Mouse (Mus musculus): ENCODE measurements around the gene Txnip. TPM values are rescaled to one million over a fixed set of nuclear protein-coding genes. Genes with fewer than 3 reads are reported as not detected.
A peak's percentile ranks its signal among the peaks of the same experiment; 100 is the strongest.

Txnip gene
- polyA plus RNA-seq, 1 experiment from 2014 or later, result 502 TPM

- ATAC-seq (no peak), DNase-seq (ENCODE audit: low spot score) (no peak)
- peaks cover 30% of the 10 kb centered on the region for H3K27me3 ChIP-seq (replicated peaks; ENCODE audit: insufficient read depth, low read length)
- no peaks in the 10 kb centered on the region for H3K9me3 ChIP-seq (ENCODE audit: low read length)
- 73% methylated on average over 11 of the region's 11 CpGs for WGBS
- no peak overlapping the region for H3K4me2 ChIP-seq (replicated peaks; ENCODE audit: low read depth, low read length)
- no peak overlapping the region for H3K27ac ChIP-seq (ENCODE audit: low read length)
- no peak overlapping the region for H3K4me3 ChIP-seq (ENCODE audit: low read depth, low read length)
- no peaks in the 10 kb centered on the region for H3K36me3 ChIP-seq (ENCODE audit: insufficient read depth, low read length)
- H3K9ac ChIP-seq (replicated peaks; ENCODE audit: low read depth), result no peak overlapping the region
- TF ChIP-seq EP300 (IDR thresholded peaks at IDR 0.05), result no peak
- no peak for TF ChIP-seq CTCF (IDR thresholded peaks at IDR 0.05)
- H3K4me1 ChIP-seq (ENCODE audit: insufficient read depth, low read depth, low read length), result peaks cover 6% of the 10 kb centered on the region
Measured at GRCm38 (mm10) chr3:96526013-96526762, 31.6 kb upstream of the Txnip start.

GRCm38 (mm10) chr3:96526864-96527542 lies 30.8 kb upstream of the Txnip start:
- no peak overlapping the region for H3K9ac ChIP-seq (replicated peaks; ENCODE audit: low read depth)
- H3K36me3 ChIP-seq (ENCODE audit: insufficient read depth, low read length), result no peaks in the 10 kb centered on the region

GRCm38 (mm10) chr3:96528506-96528905 lies 29.3 kb upstream of the Txnip start:
- Histone ChIP-seq H3K4me1 (ENCODE audit: insufficient read depth, low read depth, low read length) (peaks cover 6% of the 10 kb centered on the region), H3K9ac (replicated peaks; ENCODE audit: low read depth) (no peak overlapping the region), H3K4me3 (ENCODE audit: low read depth, low read length) (no peak overlapping the region), H3K27me3 (replicated peaks; ENCODE audit: insufficient read depth, low read length) (peaks cover 30% of the 10 kb centered on the region), H3K36me3 (ENCODE audit: insufficient read depth, low read length) (no peaks in the 10 kb centered on the region), H3K4me2 (replicated peaks; ENCODE audit: low read depth, low read length) (no peak overlapping the region), H3K27ac (ENCODE audit: low read length) (no peak overlapping the region), H3K9me3 (ENCODE audit: low read length) (no peaks in the 10 kb centered on the region)
- ATAC-seq, result no peak
- 50% methylated on average over 9 of the region's 9 CpGs for WGBS
- DNase-seq (ENCODE audit: low spot score), result no peak
- TF ChIP-seq CTCF (IDR thresholded peaks at IDR 0.05) (no peak), EP300 (IDR thresholded peaks at IDR 0.05) (no peak)

More at GRCm38 (mm10) chr3:96526864-96527542, 30.8 kb upstream of the Txnip start:
- WGBS, result 2% methylated on average over 44 of the region's 44 CpGs
- H3K4me3 ChIP-seq (ENCODE audit: low read depth, low read length), result peak overlapping the region; percentile 12; the same call in 1 of the 2 replicates
- peak overlapping the region; percentile 46 for H3K4me2 ChIP-seq (replicated peaks; ENCODE audit: low read depth, low read length)
- DNase-seq (ENCODE audit: low spot score) (no peak), ATAC-seq (no peak)
- H3K4me1 ChIP-seq (ENCODE audit: insufficient read depth, low read depth, low read length), result peaks cover 6% of the 10 kb centered on the region
- TF ChIP-seq EP300 (IDR thresholded peaks at IDR 0.05) (no peak), CTCF (IDR thresholded peaks at IDR 0.05) (no peak)
- no peaks in the 10 kb centered on the region for H3K9me3 ChIP-seq (ENCODE audit: low read length)
- H3K27ac ChIP-seq (ENCODE audit: low read length), result no peak overlapping the region
- H3K27me3 ChIP-seq (replicated peaks; ENCODE audit: insufficient read depth, low read length), result peaks cover 30% of the 10 kb centered on the region

GRCm38 (mm10) chr3:96532050-96532449 lies 25.7 kb upstream of the Txnip start:
- Histone ChIP-seq H3K27ac (ENCODE audit: low read length) (no peak overlapping the region), H3K4me3 (ENCODE audit: low read depth, low read length) (no peak overlapping the region), H3K4me2 (replicated peaks; ENCODE audit: low read depth, low read length) (no peak overlapping the region), H3K9me3 (ENCODE audit: low read length) (no peaks in the 10 kb centered on the region), H3K36me3 (ENCODE audit: insufficient read depth, low read length) (no peaks in the 10 kb centered on the region), H3K27me3 (replicated peaks; ENCODE audit: insufficient read depth, low read length) (peaks cover 16% of the 10 kb centered on the region), H3K4me1 (ENCODE audit: insufficient read depth, low read depth, low read length) (peaks cover 4% of the 10 kb centered on the region), H3K9ac (replicated peaks; ENCODE audit: low read depth) (no peak overlapping the region)
- ATAC-seq (no peak), DNase-seq (ENCODE audit: low spot score) (no peak)
- no peak for TF ChIP-seq CTCF (IDR thresholded peaks at IDR 0.05)
- TF ChIP-seq EP300 (IDR thresholded peaks at IDR 0.05), result no peak
- WGBS, result 46% methylated on average over 7 of the region's 7 CpGs

GRCm38 (mm10) chr3:96534300-96534699 lies 23.5 kb upstream of the Txnip start:
- Histone ChIP-seq H3K9ac (replicated peaks; ENCODE audit: low read depth) (no peak overlapping the region), H3K4me3 (ENCODE audit: low read depth, low read length) (no peak overlapping the region), H3K4me1 (ENCODE audit: insufficient read depth, low read depth, low read length) (no peaks in the 10 kb centered on the region), H3K36me3 (ENCODE audit: insufficient read depth, low read length) (no peaks in the 10 kb centered on the region), H3K4me2 (replicated peaks; ENCODE audit: low read depth, low read length) (no peak overlapping the region), H3K27ac (ENCODE audit: low read length) (no peak overlapping the region), H3K9me3 (ENCODE audit: low read length) (no peaks in the 10 kb centered on the region), H3K27me3 (replicated peaks; ENCODE audit: insufficient read depth, low read length) (no peaks in the 10 kb centered on the region)
- WGBS, result 40% methylated on average over 2 of the region's 2 CpGs
- no peak for DNase-seq (ENCODE audit: low spot score)
- no peak for ATAC-seq
- no peak for TF ChIP-seq EP300 (IDR thresholded peaks at IDR 0.05)
- TF ChIP-seq CTCF (IDR thresholded peaks at IDR 0.05), result peak; percentile 36

GRCm38 (mm10) chr3:96539316-96539715 lies 18.4 kb upstream of the Txnip start:
- no peaks in the 10 kb centered on the region for H3K4me1 ChIP-seq (ENCODE audit: insufficient read depth, low read depth, low read length)
- DNase-seq (ENCODE audit: low spot score) (no peak), ATAC-seq (no peak)
- no peak overlapping the region for H3K27ac ChIP-seq (ENCODE audit: low read length)
- H3K4me3 ChIP-seq (ENCODE audit: low read depth, low read length), result no peak overlapping the region
- H3K9me3 ChIP-seq (ENCODE audit: low read length), result no peaks in the 10 kb centered on the region
- no peaks in the 10 kb centered on the region for H3K27me3 ChIP-seq (replicated peaks; ENCODE audit: insufficient read depth, low read length)
- TF ChIP-seq EP300 (IDR thresholded peaks at IDR 0.05) (no peak), CTCF (IDR thresholded peaks at IDR 0.05) (no peak)
- no peaks in the 10 kb centered on the region for H3K36me3 ChIP-seq (ENCODE audit: insufficient read depth, low read length)
- no peak overlapping the region for H3K9ac ChIP-seq (replicated peaks; ENCODE audit: low read depth)
- H3K4me2 ChIP-seq (replicated peaks; ENCODE audit: low read depth, low read length), result no peak overlapping the region
- 62% methylated on average over 2 of the region's 2 CpGs for WGBS
